Mouse (Mus musculus): Measurements from ENCODE around the gene Fcamr.

DNA sequence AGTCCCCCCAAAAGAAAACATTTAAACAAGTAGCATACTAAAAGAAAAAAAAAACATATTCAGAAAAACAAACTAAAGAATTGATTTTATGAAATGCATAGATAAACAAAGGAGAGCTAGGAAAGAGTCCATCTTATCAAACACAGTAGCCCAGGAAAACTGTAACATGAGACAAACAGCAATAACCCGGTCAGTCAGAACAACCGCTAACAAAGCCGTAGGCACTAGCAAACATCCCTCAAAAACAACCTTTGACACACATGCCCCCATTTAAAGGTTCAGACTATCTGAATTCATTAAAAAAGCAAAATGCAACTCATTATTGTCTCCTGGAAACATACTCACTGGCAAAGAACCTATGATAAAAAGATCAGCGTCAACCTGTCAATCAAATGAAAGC is 56.8 kb downstream of the Fcamr start:
- TF ChIP-seq CTCF (conservative IDR thresholded peaks at IDR 0.05; ENCODE audit: insufficient read depth, insufficient read length, low read depth, low read length) = no peak
- no peak for TF ChIP-seq POLR2A (IDR thresholded peaks at IDR 0.05; ENCODE audit: low read depth, low read length)
